Mouse (Mus musculus) hindbrain, postnatal 0 days (tissue): ENCODE data around the gene Gm49601. TPM values are rescaled to one million over a fixed set of nuclear protein-coding genes. Genes with fewer than 3 reads are reported as not detected.

Experiments used
- ATAC-seq: fragments of 200-750 bp; cut with Nextera tagmentation; 2 replicates; pipeline ENCODE4 v1.8.0; 2017; ENCODE audit warnings: mild to moderate bottlenecking, moderate TSS enrichment, moderate library complexity
- DNase-seq: peaks from one replicate; pipeline ENCODE4 v3.0.0-alpha.2; 2015; ENCODE audit warnings: low spot score
- H3K27ac ChIP-seq: fragments of 300-500 bp; sonication (generic); 2 replicates; pipeline ENCODE4 v1.5.1; 2014; ENCODE audit warnings: mild to moderate bottlenecking
- H3K27me3 ChIP-seq: fragments of 300-500 bp; sonication (generic); 2 replicates; pipeline ENCODE4 v1.6.1; 2014; ENCODE audit warnings: low read length, mixed read lengths; ENCODE audit not compliant: insufficient read depth
- H3K36me3 ChIP-seq: fragments of 300-500 bp; sonication (generic); 2 replicates; pipeline ENCODE4 v1.6.1; 2014; ENCODE audit warnings: low read length, mixed read lengths; ENCODE audit not compliant: insufficient read depth
- H3K4me1 ChIP-seq: fragments of 300-500 bp; sonication (generic); 2 replicates; pipeline ENCODE4 v1.6.1; 2014; ENCODE audit warnings: antibody characterized with exemption, low read length, mixed read lengths; ENCODE audit not compliant: insufficient read depth
- H3K4me2 ChIP-seq: fragments of 300-500 bp; sonication (generic); 2 replicates; pipeline ENCODE4 v1.6.1; 2014; ENCODE audit warnings: low read depth, mild to moderate bottlenecking, low read length, moderate library complexity, mixed read lengths
- H3K4me3 ChIP-seq: fragments of 300-500 bp; sonication (generic); 2 replicates; pipeline ENCODE4 v1.5.1; 2014; ENCODE audit warnings: low read length
- H3K9ac ChIP-seq: fragments of 300-500 bp; sonication (generic); replicated peaks from 2 replicates; pipeline ENCODE4 v1.6.1; 2014; ENCODE audit warnings: mild to moderate bottlenecking, low read length, moderate library complexity, mixed read lengths
- H3K9me3 ChIP-seq: fragments of 300-500 bp; sonication (generic); 2 replicates; pipeline ENCODE4 v1.6.1; 2016; ENCODE audit warnings: low read length, mixed read lengths
- CTCF ChIP-seq: IDR thresholded peaks from 2 replicates; pipeline ENCODE4 v1.5.1; 2016; ENCODE audit warnings: antibody characterized with exemption, control low read depth, low read depth
- WGBS: fragments of 180-500 bp; shearing (Covaris S2); extraction: QIAGEN DNeasy Blood & Tissue Kit; methylation state at CpG from one replicate; pipeline ENCODE4 v1.1.7; 2014; 5-methylcytosine and 5-hydroxymethylcytosine counted together
- polyA plus RNA-seq: library from polyadenylated mRNA; unstranded; fragments of >200 nt; fragmentation: Nextera tagmentation; extraction: Ambion mirVana; gene quantifications from 2 replicates; pipeline ENCODE4 v1.2.1, GENCODE M21; 2015
- total RNA-seq: library from RNA; depleted of rRNA; stranded (reverse); fragments of >200 nt; gene quantifications from 2 replicates; pipeline ENCODE4 v1.2.3, GENCODE M21; 2014

The Gm49601 gene
- total and polyA plus RNA-seq, 2 experiments from 2014 or later: 3.1 to 24.0 TPM

- Histone ChIP-seq H3K9me3 (no peaks in the 10 kb centered on the region), H3K27ac (no peak overlapping the region), H3K27me3 (no peaks in the 10 kb centered on the region), H3K4me3 (no peak overlapping the region), H3K4me2 (no peak overlapping the region), H3K36me3 (no peaks in the 10 kb centered on the region), H3K9ac (no peak overlapping the region), H3K4me1 (no peaks in the 10 kb centered on the region)
- DNase-seq: no peak
- ATAC-seq: no peak
- TF ChIP-seq CTCF: no peak
- WGBS: 84% methylated on average over 1 of the region's 1 CpGs
Observed at GRCm38 (mm10) chr16:18639382-18639929, 13.2 kb upstream of the Gm49601 start.

GRCm38 (mm10) chr16:18638396-18638795, 12.2 kb upstream of the Gm49601 start:
- Histone ChIP-seq H3K27ac (no peak overlapping the region), H3K9me3 (no peaks in the 10 kb centered on the region), H3K4me2 (no peak overlapping the region), H3K4me1 (no peaks in the 10 kb centered on the region), H3K27me3 (no peaks in the 10 kb centered on the region), H3K36me3 (no peaks in the 10 kb centered on the region), H3K4me3 (no peak overlapping the region), H3K9ac (no peak overlapping the region)
- 47% methylated on average over 2 of the region's 2 CpGs for WGBS
- TF ChIP-seq CTCF: no peak
- ATAC-seq (no peak), DNase-seq (no peak)

GRCm38 (mm10) chr16:18636804-18637203, 10.6 kb upstream of the Gm49601 start:
- Histone ChIP-seq H3K27me3 (no peaks in the 10 kb centered on the region), H3K27ac (no peak overlapping the region), H3K4me2 (no peak overlapping the region), H3K9me3 (no peaks in the 10 kb centered on the region), H3K36me3 (no peaks in the 10 kb centered on the region), H3K4me3 (no peak overlapping the region), H3K4me1 (no peaks in the 10 kb centered on the region), H3K9ac (no peak overlapping the region)
- TF ChIP-seq CTCF: no peak
- 48% methylated on average over 3 of the region's 3 CpGs for WGBS
- no peak for DNase-seq
- ATAC-seq: no peak

DNA sequence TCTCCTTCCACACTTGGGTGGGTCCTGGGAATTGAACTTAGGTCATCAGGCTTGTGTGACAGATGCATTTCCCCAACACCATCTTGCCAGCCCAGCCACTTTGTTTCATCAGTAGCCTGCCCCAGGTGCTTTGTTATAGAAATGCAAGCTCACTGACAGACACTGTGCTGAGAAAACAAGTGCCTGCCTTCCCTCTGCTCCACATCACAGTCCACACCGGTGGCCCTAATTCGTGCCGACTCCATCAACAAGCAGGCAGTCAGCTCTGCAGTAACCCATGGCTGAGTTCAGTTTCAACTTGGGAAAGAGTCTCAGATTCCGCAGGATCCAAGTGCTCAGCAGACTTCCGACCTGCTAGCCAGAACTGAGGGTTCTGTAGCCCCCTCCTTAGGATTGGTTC, 10.2 kb upstream of the Gm49601 start:
- ATAC-seq (no peak), DNase-seq (no peak)
- H3K4me3 ChIP-seq: no peak overlapping the region
- no peaks in the 10 kb centered on the region for H3K9me3 ChIP-seq
- no peaks in the 10 kb centered on the region for H3K4me1 ChIP-seq
- H3K4me2 ChIP-seq: no peak overlapping the region
- no peak overlapping the region for H3K9ac ChIP-seq
- H3K27ac ChIP-seq: no peak overlapping the region
- H3K27me3 ChIP-seq: no peaks in the 10 kb centered on the region
- H3K36me3 ChIP-seq: no peaks in the 10 kb centered on the region
- WGBS: 75% methylated on average over 5 of the region's 5 CpGs
- TF ChIP-seq CTCF: no peak

GRCm38 (mm10) chr16:18633333-18633732, 7.1 kb upstream of the Gm49601 start:
- no peak for TF ChIP-seq CTCF
- H3K4me2 ChIP-seq: no peak overlapping the region
- H3K9ac ChIP-seq: no peak overlapping the region
- DNase-seq (no peak), ATAC-seq (no peak)
- H3K36me3 ChIP-seq: no peaks in the 10 kb centered on the region
- WGBS: 14% methylated on average over 1 of the region's 1 CpGs
- H3K9me3 ChIP-seq: no peaks in the 10 kb centered on the region
- H3K27me3 ChIP-seq: no peaks in the 10 kb centered on the region
- H3K27ac ChIP-seq: no peak overlapping the region
- no peak overlapping the region for H3K4me3 ChIP-seq
- 0 out of 2 replicates have a peak, but pooled peaks cover 2% of the 10 kb centered on the region for H3K4me1 ChIP-seq

- Histone ChIP-seq H3K27ac (no peak overlapping the region), H3K9ac (no peak overlapping the region), H3K9me3 (no peaks in the 10 kb centered on the region), H3K4me2 (no peak overlapping the region), H3K36me3 (no peaks in the 10 kb centered on the region), H3K27me3 (no peaks in the 10 kb centered on the region), H3K4me3 (no peak overlapping the region), H3K4me1 (peaks cover 7% of the 10 kb centered on the region; the same call in 1 of the 2 replicates)
- 63% methylated on average over 2 of the region's 2 CpGs for WGBS
- no peak for TF ChIP-seq CTCF
- ATAC-seq (no peak), DNase-seq (no peak)
Observed at GRCm38 (mm10) chr16:18632816-18633215, 6.6 kb upstream of the Gm49601 start.

GRCm38 (mm10) chr16:18632059-18632458, 5.8 kb upstream of the Gm49601 start:
- peak; percentile 46 for DNase-seq

More at GRCm38 (mm10) chr16:18632059-18632458, 5.8 kb upstream of the Gm49601 start:
- Histone ChIP-seq H3K4me3 (no peak overlapping the region), H3K9me3 (no peaks in the 10 kb centered on the region), H3K27ac (no peak overlapping the region), H3K9ac (no peak overlapping the region), H3K4me2 (no peak overlapping the region), H3K27me3 (no peaks in the 10 kb centered on the region), H3K4me1 (peaks cover 14% of the 10 kb centered on the region), H3K36me3 (no peaks in the 10 kb centered on the region)
- 45% methylated on average over 3 of the region's 3 CpGs for WGBS
- peak; percentile 49 for TF ChIP-seq CTCF
- ATAC-seq: no peak
